Mouse (Mus musculus) adipocyte (in vitro differentiated cells): ENCODE data around the gene Sephs1.

Source experiments
- DNase-seq: peaks from one replicate; pipeline ENCODE4 v3.0.0-alpha.2; 2016; ENCODE audit warnings: low spot score

The Sephs1 gene

DNA sequence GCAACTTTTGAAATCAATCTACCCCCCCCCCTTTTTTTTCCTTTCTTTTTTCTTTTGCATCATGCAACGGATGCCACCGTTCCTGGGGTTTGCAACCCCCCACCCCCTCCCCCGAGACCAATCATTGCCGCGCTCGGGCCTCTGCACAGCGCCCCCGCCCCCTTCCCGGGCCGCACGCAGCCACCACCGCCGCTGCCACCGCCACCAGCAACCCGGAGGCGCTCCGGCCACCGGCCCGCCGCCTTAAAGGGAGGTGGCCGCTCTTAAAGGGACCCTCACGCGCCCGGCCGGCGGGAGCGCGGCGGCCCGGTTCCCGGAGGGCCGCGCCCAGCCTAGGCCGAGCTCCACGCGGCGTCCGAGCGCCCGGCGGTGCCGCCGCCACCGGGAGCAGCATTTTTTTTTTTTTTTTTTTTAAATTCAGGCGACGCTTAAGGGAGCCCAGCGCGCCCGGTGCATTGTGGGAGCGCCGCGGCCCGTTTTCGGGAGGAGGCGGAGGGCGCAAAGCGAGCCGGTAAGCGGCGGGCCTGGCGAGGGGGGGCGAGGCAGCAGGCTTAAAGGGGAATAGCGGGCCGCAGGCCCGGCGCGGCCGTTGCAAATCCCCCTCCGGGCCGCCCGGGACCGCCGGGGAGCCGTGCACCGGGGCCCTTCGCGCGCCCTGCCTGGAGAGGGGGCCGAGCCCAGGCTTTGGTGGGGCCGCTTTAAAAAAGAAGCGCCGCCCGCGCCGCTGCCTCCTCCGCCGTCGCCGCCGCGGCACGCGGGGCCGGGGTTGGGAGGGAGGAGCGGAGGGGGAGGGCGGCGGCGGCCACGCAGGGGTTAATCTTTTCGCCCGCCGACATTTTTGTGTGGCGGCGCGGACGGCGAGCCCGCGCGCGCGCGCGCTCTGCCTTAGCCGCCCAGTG, at the start of gene Sephs1:
Gene Sephs1, plus strand, starts transcription at position 215 of the 899 bp plus-strand sequence.
- peak; percentile 74 for DNase-seq

GRCm38 (mm10) chr2:4832166-4832565, 49.2 kb upstream of the Sephs1 start:
- DNase-seq = peak; percentile 29

DNA sequence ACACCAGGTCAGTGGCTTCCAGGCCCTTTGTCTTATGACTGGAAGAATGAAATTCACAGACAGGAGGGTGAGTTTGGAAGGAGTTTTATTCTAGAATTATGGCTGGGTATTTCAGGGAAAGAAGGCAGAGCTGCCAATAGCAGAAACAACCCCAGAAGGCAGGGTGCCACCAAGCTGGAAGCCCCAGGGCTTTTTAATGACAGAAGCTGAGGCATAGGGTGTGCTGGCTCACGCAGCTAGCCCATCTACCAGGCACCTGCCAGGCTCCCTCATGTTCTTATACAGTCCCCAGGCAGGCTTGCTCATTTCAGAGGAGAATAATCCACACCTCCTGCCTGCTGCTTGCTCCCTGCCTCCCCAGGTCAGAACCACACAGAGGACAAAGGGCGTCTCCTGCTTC, 31.9 kb upstream of the Sephs1 start:
- no peak for DNase-seq

GRCm38 (mm10) chr2:4857186-4857585, 24.2 kb upstream of the Sephs1 start:
- no peak for DNase-seq

DNA sequence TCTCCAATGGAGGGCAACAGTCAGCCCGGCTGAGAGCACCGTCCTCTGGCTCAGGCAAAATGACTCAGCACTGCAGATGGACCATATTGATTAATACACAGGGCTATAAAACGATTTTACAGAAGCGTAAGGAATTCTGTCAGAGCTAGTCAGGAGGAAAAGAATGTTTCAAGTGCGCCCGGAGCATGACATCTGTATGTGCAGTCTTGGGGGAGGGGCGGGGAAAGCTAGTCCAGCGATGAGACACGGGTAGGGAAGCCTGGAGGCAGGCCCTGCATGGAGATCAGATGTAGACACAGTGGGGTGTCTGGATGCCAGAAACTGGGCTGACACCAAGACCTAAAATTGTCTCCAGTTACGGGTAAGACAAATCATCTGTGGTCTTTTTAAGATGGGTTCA, 23.2 kb upstream of the Sephs1 start:
- DNase-seq = no peak

DNA sequence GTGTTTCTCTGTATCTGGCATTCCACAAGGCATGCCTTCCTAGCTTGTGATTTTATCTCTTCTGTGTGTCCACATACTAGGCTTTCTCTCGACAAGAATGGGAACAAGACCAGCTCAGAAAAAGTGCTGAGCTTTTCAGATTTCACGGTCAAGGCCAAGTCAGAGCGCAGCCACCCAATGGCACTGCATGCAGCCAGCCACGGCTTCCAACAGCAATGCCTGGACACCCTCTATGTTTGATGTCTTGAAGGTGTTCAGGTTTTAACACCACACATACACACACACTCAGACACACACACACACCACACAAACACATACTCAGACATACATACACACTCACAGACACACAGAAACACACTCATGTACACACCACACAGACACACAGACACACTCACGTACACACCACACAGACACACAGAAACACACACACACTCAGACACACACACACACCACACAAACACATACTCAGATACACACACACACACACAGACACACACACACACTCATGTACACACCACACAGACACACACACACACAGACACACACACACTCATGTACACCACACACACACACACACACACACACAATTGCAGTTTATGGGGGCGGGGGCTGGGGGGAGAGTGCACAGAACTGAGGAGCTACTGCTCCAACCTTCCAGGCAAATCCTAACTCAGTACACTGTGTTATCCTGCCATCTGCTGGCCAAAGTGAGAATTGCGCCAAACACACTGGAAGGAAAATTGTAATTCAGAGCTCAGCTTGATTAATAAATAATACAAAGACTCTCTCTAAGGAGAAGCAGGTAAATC, 17.2 kb upstream of the Sephs1 start:
- DNase-seq = peak; percentile 80

DNA sequence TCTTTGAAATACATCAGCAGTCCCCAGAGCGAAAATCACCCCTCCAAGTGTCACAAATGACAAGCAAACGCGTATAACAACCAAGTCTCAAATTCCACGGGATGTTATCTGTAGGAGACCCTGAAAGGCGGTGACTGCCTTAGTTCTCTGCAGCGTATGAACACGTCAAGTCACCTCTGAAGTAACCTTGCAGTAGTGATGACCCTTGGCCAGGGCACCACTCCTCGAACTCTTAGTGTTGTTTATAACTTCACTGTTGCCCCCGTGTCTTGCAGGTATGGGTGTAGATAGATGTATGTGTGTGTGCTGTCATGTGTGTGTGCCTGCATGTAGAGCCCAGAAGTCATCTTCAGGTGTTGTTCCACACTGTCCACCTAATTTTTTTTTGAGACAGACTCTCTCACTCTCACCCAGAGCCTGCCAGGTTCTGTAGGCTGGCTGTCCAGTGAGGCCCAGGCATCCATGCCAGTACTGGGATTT, 16.5 kb upstream of the Sephs1 start:
- DNase-seq = no peak

DNA sequence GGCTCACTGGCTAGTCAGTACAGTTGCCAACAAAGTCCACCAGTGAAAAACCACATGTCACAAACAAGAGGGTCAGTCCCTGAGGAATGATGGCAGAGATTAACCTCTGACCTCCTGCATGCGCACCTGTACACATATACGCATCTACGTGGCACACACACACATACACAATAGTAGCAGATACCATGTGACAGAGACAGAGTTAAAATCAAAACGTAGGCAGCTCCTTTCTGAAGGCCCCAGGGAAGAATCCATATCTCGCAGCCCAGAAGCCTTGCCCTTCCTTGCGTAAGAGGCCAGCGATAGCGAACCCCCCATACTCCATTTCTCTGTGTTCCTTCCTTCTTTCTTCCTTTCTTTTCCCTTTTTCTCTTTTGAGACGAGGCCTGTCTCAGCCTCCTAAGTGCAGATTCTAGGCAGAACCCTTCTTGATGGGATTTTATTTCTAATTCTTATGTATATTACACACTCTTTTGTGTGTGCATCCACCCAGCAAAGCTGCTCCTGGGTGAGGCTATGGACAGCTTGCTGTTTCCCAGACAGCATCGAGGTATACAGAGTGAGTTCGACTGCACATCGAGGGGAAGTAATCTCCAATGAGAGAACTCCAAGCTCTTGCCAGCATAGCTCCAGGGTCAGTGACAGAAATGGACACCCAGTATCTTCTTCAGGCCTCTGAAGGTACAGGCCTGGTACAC, 13.2 kb upstream of the Sephs1 start:
- no peak for DNase-seq

- DNase-seq = no peak
Observed at GRCm38 (mm10) chr2:4872740-4873139, 8.6 kb upstream of the Sephs1 start.

DNA sequence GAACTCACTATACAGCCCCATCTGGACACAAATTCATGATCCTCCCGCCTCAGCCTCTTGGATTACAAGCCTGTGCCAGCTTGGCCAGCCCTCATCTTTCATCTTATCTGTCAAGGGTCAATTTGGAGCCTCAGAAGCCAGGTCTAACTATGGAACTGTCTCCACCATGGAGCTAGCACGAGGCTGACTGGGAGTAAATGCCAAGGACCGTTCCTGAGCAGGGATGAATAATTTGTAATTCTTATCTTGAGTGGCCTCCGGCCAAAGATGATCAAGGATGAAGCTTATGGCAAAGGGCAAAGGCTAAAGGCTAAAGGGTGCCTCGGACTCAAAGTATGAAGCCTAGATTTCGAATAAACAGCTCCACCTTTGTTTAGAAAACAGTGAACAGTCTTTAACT, 8.0 kb upstream of the Sephs1 start:
- no peak for DNase-seq

GRCm38 (mm10) chr2:4875090-4875489, 6.3 kb upstream of the Sephs1 start:
- peak; percentile 47 for DNase-seq

DNA sequence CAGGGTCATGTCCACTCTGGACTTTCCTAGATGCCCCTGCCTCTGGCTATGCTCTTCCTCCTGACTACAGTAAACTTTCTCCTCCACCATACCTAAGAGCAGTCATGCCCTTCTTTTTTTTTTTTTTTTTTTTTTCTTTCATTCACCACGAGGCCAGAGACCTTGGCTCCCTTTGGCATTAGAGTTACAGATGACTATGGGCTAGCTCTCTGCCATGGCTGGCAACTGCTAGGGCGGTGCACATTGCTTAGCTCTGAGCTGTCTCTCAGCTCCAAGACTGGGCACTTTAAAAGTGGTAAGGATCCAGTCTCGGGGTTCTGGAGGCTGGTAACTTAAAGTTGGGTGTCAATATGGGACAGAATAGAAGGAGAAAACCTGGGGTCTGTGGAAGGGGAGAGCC, 5.2 kb upstream of the Sephs1 start:
- peak; percentile 52 for DNase-seq

DNA sequence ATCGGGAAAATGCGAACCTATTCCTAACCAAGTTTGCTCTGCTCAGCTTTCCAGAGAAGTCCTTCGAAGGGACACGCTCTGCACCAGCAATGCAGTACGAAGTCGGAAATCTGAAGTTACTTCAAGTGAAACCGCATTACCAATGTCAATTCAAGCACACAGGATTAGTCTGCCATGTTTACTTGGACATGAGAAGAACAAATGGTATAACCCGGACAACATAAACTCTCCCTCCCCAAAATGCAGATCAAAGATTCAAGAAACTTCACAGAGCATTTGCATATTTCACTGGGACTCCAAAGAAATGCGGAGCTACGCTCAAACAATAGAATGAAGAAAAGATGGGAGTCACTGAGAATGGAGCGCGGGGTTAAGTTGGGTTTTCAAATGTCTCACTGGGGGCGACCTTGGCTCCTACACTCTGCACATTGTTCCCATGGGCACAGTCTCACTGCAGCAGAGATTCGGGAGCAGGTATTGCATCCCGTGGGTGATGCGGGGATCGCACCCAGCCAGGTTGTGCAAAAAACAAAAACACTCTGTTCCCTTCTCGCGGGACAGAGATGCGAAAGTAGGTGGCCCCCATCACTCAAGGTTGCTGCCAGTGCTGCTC, 521 bp upstream of the Sephs1 start:
- DNase-seq = peak; percentile 28

- DNase-seq = peak; percentile 32
Observed at GRCm38 (mm10) chr2:4882249-4882791, 956 bp downstream of the Sephs1 start.

DNA sequence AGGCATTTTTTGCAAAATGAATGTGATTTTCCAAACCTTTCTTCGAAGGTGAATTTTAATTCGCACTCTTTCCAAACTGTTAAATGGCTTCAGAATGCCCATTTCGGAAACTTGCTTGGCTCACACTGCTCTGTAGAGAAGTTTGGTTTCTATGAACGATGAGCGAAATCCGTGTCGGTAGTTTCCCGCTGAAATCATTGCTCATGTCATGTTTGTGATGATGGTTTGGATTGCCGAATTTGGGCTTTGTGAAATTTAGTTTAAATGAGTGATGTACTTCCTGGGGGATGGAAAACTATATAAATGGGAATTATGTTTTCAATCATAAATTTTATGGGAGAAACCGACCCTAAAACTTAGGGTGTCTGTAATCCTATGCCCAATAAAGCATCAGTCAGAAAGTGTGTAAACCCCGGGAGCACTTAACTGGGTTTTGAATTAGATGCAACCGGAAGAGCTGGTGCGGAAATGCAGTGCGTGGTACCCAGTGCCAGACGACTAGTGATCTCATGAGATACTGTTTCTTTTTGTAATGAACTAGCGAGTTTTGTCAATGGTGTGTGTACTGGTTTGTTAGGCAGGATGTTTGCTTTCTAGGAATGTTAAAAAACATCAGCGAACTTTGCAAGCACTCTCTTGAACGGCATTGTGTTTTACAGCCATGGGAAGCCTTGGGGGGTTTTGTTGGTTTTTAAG, 1.8 kb downstream of the Sephs1 start:
- no peak for DNase-seq

DNA sequence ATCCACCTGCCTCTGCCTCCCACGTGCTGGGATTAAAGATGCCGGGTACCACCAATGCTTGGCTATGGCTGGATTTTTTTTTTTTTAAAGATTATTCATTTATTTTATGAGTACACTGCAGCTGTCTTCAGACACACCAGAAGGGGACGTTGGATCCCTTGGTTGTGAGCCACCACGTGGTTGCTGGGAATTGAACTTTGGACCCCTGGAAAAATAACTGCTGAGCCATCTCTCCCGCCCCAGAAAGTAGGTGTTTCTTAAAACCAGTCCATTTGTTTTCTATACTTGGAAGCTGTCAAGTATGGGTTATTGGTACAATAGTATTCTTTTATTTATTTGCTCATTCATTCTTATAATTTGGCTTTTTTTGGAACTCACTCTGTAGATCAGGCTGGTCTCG, 5.5 kb downstream of the Sephs1 start:
- DNase-seq = no peak

DNA sequence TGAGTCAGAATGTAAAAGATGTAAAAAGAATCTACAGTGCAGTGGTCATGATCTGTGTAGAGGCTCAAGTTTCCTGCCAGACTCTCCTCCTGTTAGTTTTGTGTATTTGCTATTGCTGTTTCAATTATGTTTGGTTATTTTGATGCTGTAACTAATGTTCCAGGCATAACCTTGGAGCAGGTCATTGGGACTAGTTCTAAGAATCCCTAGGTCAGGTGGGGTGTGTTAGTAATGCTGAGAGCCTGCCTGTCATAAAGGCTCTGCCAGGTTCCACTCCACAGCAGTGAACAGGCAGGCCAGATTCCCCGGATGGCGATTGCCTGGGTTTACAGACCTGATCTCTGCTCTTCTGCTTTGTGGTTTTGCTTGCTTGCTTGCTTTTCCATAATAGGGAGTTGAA, 14.2 kb downstream of the Sephs1 start:
- no peak for DNase-seq

- no peak for DNase-seq
Observed at GRCm38 (mm10) chr2:4896970-4897369, 15.6 kb downstream of the Sephs1 start.

GRCm38 (mm10) chr2:4900624-4901023, 19.3 kb downstream of the Sephs1 start:
- DNase-seq = no peak

DNA sequence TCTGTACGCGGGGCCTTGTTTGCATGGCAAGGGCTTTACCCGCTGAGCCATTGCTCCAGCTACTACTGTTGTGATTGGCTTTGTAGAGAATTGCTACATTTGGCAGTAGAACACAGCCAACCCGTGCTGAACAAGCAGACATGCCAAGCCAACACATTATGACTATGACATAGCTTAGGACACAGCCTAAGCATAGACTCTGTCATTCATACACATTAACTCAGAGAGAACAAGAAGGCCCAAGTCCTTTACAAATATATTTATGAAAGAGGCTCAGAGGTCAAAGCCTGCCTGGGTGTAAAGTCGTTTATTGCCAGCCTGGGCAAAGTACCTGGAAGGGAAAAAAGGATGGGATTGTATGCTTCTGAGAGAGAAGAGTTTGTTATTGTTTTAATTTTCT, 21.0 kb downstream of the Sephs1 start:
- DNase-seq = peak; percentile 34

DNA sequence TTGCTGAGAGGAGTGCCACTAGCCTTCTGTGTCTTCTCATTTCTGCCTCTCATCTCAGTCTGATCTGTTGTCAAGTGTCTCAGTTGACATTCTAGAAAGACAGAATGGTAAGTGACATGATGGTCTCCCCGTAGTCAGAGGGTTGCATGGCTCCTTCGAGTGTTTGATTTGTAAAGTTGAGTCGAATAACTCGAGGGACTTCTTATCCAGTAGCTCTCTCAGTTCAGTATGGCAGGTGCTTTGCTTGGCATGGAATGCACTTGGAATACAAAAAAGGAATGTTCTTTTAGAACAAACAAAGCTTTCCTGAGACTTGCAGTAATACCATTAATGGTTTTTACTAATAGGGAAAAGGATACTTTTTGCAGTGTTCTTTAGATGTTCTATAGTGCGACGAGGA, 25.8 kb downstream of the Sephs1 start:
- DNase-seq = no peak
